Mouse (Mus musculus) urinary bladder, postnatal 10 days (tissue): ENCODE measurements around the gene Arhgef19.

ENCODE experiments used
- DNase-seq: peaks from one replicate; pipeline ENCODE4 v3.0.0; 2022; ENCODE audit warnings: low spot score

Gene Arhgef19

GRCm38 (mm10) chr4:141239388-141240125 lies at the start of gene Arhgef19:
TSS of gene Arhgef19 (plus strand) at chr4:141239499.
- peak; percentile 59 for DNase-seq

- DNase-seq, result no peak
Measured at GRCm38 (mm10) chr4:141191294-141191693, 48.0 kb upstream of the Arhgef19 start.

GRCm38 (mm10) chr4:141194553-141194952 lies 44.7 kb upstream of the Arhgef19 start:
- DNase-seq, result no peak

GRCm38 (mm10) chr4:141196981-141197685 lies 42.2 kb upstream of the Arhgef19 start:
- no peak for DNase-seq

GRCm38 (mm10) chr4:141197686-141198035 lies 41.6 kb upstream of the Arhgef19 start:
- DNase-seq, result no peak

GRCm38 (mm10) chr4:141200906-141201305 lies 38.4 kb upstream of the Arhgef19 start:
- no peak for DNase-seq

GRCm38 (mm10) chr4:141202192-141202591 lies 37.1 kb upstream of the Arhgef19 start:
- DNase-seq, result no peak

GRCm38 (mm10) chr4:141204580-141205061 lies 34.7 kb upstream of the Arhgef19 start:
- DNase-seq, result no peak

GRCm38 (mm10) chr4:141207081-141207480 lies 32.2 kb upstream of the Arhgef19 start:
- DNase-seq, result no peak

- no peak for DNase-seq
Measured at GRCm38 (mm10) chr4:141210524-141211219, 28.6 kb upstream of the Arhgef19 start.

GRCm38 (mm10) chr4:141211646-141212045 lies 27.7 kb upstream of the Arhgef19 start:
- DNase-seq, result no peak

- no peak for DNase-seq
Measured at GRCm38 (mm10) chr4:141212892-141213291, 26.4 kb upstream of the Arhgef19 start.

- DNase-seq, result no peak
Measured at GRCm38 (mm10) chr4:141213342-141213741, 26.0 kb upstream of the Arhgef19 start.

GRCm38 (mm10) chr4:141213770-141214336 lies 25.4 kb upstream of the Arhgef19 start, which contains the start of gene Rsg1:
TSS of gene Rsg1 (plus strand) at chr4:141213956.
- DNase-seq, result peak; percentile 87

GRCm38 (mm10) chr4:141214337-141214851 lies 24.9 kb upstream of the Arhgef19 start:
- DNase-seq, result no peak

GRCm38 (mm10) chr4:141219583-141220213 lies 19.6 kb upstream of the Arhgef19 start:
- no peak for DNase-seq

- DNase-seq, result no peak
Measured at GRCm38 (mm10) chr4:141221848-141222247, 17.5 kb upstream of the Arhgef19 start.

- no peak for DNase-seq
Measured at GRCm38 (mm10) chr4:141222752-141223151, 16.5 kb upstream of the Arhgef19 start.

GRCm38 (mm10) chr4:141228687-141229086 lies 10.6 kb upstream of the Arhgef19 start:
- DNase-seq, result no peak

GRCm38 (mm10) chr4:141233196-141233595 lies 6.1 kb upstream of the Arhgef19 start:
- DNase-seq, result no peak

- no peak for DNase-seq
Measured at GRCm38 (mm10) chr4:141235537-141236111, 3.7 kb upstream of the Arhgef19 start.
